Mouse (Mus musculus): Measurements from ENCODE around the gene Cfap57. TPM values are rescaled to one million over a fixed set of nuclear protein-coding genes. Genes with fewer than 3 reads are reported as not detected.
"Not testable (repeated sequence)": the region's sequence is repeated elsewhere in the genome, so short reads cannot be mapped to it uniquely, and the experiment has no call there.

Cfap57 gene
- total RNA-seq, 1 experiment from 2014 or later: 0.35 TPM

- ATAC-seq (ENCODE audit: extremely low read depth, insufficient number of reproducible peaks, low FRiP score, poor library complexity, severe bottlenecking): no peak
These were observed 51.9 kb downstream of the Cfap57 start for GRCm38 (mm10) chr4:118568709-118569108.

DNA sequence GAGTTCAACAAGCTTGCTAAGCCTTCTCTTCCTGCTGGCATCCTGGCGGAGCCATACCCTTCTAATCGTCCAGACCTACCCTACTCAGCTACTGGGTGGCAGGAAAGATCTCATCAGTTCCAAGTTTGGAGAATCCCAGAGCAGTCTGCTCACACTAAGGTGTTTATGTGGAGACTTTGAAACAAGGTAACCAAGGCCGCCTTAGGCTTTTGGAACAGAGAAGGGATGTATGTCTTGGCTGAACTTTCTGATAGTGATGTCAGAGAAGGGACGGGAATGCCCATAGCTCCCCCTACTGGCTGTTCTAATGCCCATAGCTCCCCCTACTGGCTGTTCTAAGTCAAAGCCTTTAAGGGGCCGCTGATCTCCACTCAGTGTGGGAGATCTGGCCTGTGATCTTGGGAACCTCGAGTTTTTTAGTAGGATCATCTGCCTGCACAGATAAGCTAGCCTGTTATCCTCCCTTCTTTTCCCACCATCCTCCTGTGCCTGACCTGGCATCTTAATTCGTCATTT lies 54.4 kb downstream of the Cfap57 start:
- no peak for ATAC-seq (ENCODE audit: extremely low read depth, insufficient number of reproducible peaks, low FRiP score, poor library complexity, severe bottlenecking)

DNA sequence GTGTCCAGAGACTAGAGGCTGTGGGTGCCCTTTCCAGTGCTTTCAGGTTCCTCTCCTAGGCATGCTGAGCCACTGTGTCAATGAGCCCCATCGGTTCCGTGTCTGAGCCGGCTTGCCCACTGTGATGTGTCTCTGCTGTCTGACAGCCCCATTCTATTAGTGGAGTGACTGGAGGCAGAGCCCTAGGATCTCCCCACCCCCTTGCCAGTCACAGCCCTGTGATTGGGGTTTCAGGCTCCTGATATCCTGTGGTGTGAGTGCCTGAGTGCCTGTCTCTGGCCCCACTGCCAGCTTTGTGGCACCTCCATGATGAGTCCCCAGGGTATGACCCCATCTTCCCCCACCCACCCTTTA lies 55.7 kb downstream of the Cfap57 start:
- ATAC-seq (ENCODE audit: extremely low read depth, insufficient number of reproducible peaks, low FRiP score, poor library complexity, severe bottlenecking): no peak

DNA sequence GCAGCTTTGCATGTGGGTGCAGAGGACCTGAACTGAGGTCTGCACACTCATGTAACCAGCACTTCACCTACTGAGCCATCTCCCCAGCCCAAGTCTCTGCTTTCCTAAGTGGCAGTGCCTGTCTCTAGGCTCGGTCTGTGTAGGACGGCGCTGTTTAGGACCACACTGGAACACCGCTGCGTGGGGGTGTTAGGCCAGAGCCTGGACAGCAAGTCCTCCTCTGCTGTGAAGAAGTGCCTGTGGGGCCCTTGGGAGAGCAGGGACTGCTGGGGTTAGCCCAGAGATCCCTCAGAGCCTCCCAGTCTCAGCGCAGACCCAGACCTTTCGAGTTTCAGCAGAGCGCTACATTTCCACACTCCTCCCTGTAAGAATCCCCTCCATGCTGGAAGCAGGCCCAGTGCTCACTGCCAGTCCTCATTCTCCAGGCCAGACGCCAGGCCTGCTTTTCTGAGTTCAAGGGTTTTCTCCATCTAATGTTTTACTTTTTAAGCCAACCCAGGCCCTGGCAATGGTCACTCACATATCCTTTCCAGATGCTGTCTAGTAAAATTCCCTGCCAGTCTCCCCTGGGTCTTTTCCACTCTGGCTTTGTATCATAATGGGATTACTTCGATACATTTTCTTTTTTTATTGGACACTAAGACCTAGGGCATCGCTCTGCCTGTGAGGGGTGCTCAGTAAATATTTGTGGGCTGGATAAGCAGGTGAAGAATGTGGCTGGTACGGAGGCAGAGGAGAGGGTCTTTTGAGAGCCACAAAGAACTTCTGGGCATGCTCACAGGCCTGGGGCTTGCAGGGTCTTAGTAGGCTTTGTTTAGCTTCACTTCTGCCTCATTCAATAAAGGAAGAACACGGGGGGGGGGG lies 56.3 kb downstream of the Cfap57 start:
- ATAC-seq (ENCODE audit: extremely low read depth, insufficient number of reproducible peaks, low FRiP score, poor library complexity, severe bottlenecking): no peak

- ATAC-seq (ENCODE audit: extremely low read depth, insufficient number of reproducible peaks, low FRiP score, poor library complexity, severe bottlenecking): no peak
These were observed 67.4 kb downstream of the Cfap57 start for GRCm38 (mm10) chr4:118553039-118553649.

- not testable (repeated sequence) for ATAC-seq (ENCODE audit: extremely low read depth, insufficient number of reproducible peaks, low FRiP score, poor library complexity, severe bottlenecking)
These were observed 72.5 kb downstream of the Cfap57 start for GRCm38 (mm10) chr4:118548130-118548480.

GRCm38 (mm10) chr4:118547424-118548129 lies 73.0 kb downstream of the Cfap57 start:
- not testable (repeated sequence) for ATAC-seq (ENCODE audit: extremely low read depth, insufficient number of reproducible peaks, low FRiP score, poor library complexity, severe bottlenecking)

GRCm38 (mm10) chr4:118544441-118545127 lies 76.0 kb downstream of the Cfap57 start:
- ATAC-seq (ENCODE audit: extremely low read depth, insufficient number of reproducible peaks, low FRiP score, poor library complexity, severe bottlenecking): no peak

- ATAC-seq (ENCODE audit: extremely low read depth, insufficient number of reproducible peaks, low FRiP score, poor library complexity, severe bottlenecking): no peak
These were observed 76.9 kb downstream of the Cfap57 start, which contains the start of gene Tmem125 for GRCm38 (mm10) chr4:118543592-118544260. TSS of gene Tmem125 (minus strand) at chr4:118544044.

- no peak for ATAC-seq (ENCODE audit: extremely low read depth, insufficient number of reproducible peaks, low FRiP score, poor library complexity, severe bottlenecking)
These were observed 77.4 kb downstream of the Cfap57 start for GRCm38 (mm10) chr4:118543158-118543530.

DNA sequence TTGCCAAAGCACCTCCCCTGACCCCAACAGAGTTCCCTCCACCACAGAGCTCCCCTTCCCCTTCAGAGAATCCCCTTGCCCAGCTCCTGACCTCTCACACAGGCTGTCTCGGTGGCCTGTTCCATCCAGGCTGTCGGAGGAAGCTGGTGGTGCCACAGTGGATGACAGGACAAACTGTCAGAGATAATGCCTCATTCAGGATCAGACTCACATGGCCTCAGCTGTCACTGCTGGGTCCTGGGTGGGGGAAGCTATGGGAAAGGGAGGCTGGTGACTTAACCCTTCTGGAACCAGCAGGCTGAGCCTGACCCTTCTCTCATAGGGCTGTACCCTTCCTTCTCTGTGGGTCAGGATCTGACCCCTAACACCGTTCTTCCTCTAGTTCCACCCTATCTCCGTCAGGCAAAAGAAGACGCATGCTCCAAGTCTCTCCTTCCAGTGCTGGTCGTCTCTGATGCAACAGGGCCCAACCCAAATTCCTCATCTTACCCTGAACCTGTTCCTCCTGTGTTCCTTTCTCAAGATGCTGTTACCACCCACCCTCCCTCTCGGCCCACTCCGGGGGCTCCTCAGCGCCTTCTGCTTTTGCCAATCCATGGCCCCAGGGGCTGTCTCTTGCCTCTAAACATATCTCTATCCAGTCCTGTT lies 77.9 kb downstream of the Cfap57 start:
- ATAC-seq (ENCODE audit: extremely low read depth, insufficient number of reproducible peaks, low FRiP score, poor library complexity, severe bottlenecking): no peak

DNA sequence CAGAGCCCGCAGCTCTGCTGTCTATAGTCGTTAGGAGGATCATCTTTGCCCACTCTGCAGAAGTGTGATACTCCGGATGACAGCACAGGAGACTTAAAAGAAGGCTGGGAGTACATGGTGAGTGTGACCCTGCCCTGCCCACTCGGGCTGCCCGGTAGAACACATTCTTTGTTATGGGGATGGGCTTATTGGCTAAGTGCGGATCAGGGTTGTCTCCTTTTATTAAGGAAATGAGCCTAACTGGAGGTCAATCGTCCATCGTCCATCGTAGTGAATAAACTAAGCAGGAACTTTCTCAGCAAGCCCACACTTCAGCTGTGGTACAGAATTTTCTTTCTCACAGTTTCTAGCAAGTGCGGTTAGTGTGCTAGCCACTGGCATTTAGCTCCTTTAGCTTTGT lies 80.7 kb downstream of the Cfap57 start:
- ATAC-seq (ENCODE audit: extremely low read depth, insufficient number of reproducible peaks, low FRiP score, poor library complexity, severe bottlenecking): no peak

DNA sequence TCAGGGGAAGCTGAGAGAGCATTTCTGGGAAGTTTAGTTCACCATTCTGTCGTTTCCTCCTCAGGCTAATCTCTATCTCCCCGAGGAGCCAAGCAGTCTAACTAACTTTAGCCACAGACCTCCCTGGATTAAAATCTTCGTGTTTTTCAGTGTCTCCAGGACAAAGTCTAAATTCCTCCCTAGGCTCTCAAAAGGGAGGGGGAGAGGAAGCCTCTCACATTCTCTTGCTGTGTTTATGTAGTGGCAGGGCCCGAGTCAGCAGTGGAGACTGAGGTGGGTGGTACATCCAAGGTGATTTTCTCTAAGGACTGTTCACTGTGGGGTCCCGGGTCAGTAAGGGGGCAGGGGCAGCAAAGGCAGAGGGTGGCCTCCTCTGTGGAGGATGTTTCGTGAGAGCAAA lies 82.8 kb downstream of the Cfap57 start:
- ATAC-seq (ENCODE audit: extremely low read depth, insufficient number of reproducible peaks, low FRiP score, poor library complexity, severe bottlenecking): no peak

DNA sequence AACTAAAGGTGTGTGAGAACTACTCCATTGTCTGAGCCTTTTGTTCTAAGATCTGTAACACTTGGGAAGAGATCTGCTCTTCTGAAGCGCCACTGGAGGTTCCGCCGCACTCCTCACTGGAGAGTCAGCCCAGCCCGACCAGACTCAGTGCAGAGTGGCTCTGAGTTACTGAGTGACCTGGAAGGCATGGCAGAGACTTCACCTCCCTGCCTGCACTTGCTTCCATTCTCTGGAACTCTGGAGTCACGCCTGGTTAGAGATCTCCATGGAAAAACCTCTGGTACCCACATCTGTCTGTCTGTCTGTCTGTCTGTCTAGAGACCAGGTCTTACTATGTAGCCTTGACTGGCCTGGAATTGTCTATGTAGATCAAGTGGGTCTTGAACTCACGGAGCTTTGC lies 85.0 kb downstream of the Cfap57 start:
- ATAC-seq (ENCODE audit: extremely low read depth, insufficient number of reproducible peaks, low FRiP score, poor library complexity, severe bottlenecking): no peak

- no peak for ATAC-seq (ENCODE audit: extremely low read depth, insufficient number of reproducible peaks, low FRiP score, poor library complexity, severe bottlenecking)
These were observed 87.0 kb downstream of the Cfap57 start for GRCm38 (mm10) chr4:118533605-118534004.

- no peak for ATAC-seq (ENCODE audit: extremely low read depth, insufficient number of reproducible peaks, low FRiP score, poor library complexity, severe bottlenecking)
These were observed 87.4 kb downstream of the Cfap57 start for GRCm38 (mm10) chr4:118533156-118533555.

GRCm38 (mm10) chr4:118532663-118533062 lies 87.9 kb downstream of the Cfap57 start:
- ATAC-seq (ENCODE audit: extremely low read depth, insufficient number of reproducible peaks, low FRiP score, poor library complexity, severe bottlenecking): no peak

- no peak for ATAC-seq (ENCODE audit: extremely low read depth, insufficient number of reproducible peaks, low FRiP score, poor library complexity, severe bottlenecking)
These were observed 92.9 kb downstream of the Cfap57 start for GRCm38 (mm10) chr4:118527720-118528119.

Data from neutrophil, adult 5-6 weeks (primary cell).